Mouse (Mus musculus): ENCODE measurements at regions not wholly inside any gene's neighbourhood (a gene's known extent, or its start where the extent isn't known, plus 50 kb on each side); places are given as distances from the start of the nearest gene placed in this dataset.
A peak's percentile ranks its signal among the peaks of the same experiment; 100 is the strongest.
"Not testable (repeated sequence)": the region's sequence is repeated elsewhere in the genome, so short reads cannot be mapped to it uniquely, and the experiment has no call there.

- WGBS = 81% methylated on average over 4 of the region's 4 CpGs
- no peak overlapping the region for H3K27ac ChIP-seq (ENCODE audit: low read length)
- H3K4me1 ChIP-seq (replicated peaks; ENCODE audit: control insufficient read depth, insufficient read depth, low read length) = no peaks in the 10 kb centered on the region
- no peak overlapping the region for H3K9ac ChIP-seq (replicated peaks; ENCODE audit: low read depth, low read length)
- ATAC-seq = no peak
- H3K27me3 ChIP-seq (replicated peaks; ENCODE audit: control insufficient read depth, insufficient read depth, low read length) = no peaks in the 10 kb centered on the region
- no peaks in the 10 kb centered on the region for H3K9me3 ChIP-seq (ENCODE audit: control insufficient read depth, low read length)
- no peaks in the 10 kb centered on the region for H3K36me3 ChIP-seq (ENCODE audit: control insufficient read depth, insufficient read depth)
- no peak overlapping the region for H3K4me2 ChIP-seq (ENCODE audit: low read length)
- no peak overlapping the region for H3K4me3 ChIP-seq (replicated peaks; ENCODE audit: low read length)
Measured at GRCm38 (mm10) chr4:94407503-94407902, 148.8 kb upstream of the Gm10306 start.

GRCm38 (mm10) chr4:94412661-94413060 lies 143.7 kb upstream of the Gm10306 start:
- no peaks in the 10 kb centered on the region for H3K36me3 ChIP-seq (ENCODE audit: control insufficient read depth, insufficient read depth)
- H3K4me1 ChIP-seq (replicated peaks; ENCODE audit: control insufficient read depth, insufficient read depth, low read length) = no peaks in the 10 kb centered on the region
- H3K27me3 ChIP-seq (replicated peaks; ENCODE audit: control insufficient read depth, insufficient read depth, low read length) = no peaks in the 10 kb centered on the region
- H3K9me3 ChIP-seq (ENCODE audit: control insufficient read depth, low read length) = no peaks in the 10 kb centered on the region
- no peak overlapping the region for H3K9ac ChIP-seq (replicated peaks; ENCODE audit: low read depth, low read length)
- no peak overlapping the region for H3K27ac ChIP-seq (ENCODE audit: low read length)
- WGBS = 50% methylated on average over 2 of the region's 2 CpGs
- H3K4me3 ChIP-seq (replicated peaks; ENCODE audit: low read length) = no peak overlapping the region
- no peak overlapping the region for H3K4me2 ChIP-seq (ENCODE audit: low read length)
- ATAC-seq = no peak

DNA sequence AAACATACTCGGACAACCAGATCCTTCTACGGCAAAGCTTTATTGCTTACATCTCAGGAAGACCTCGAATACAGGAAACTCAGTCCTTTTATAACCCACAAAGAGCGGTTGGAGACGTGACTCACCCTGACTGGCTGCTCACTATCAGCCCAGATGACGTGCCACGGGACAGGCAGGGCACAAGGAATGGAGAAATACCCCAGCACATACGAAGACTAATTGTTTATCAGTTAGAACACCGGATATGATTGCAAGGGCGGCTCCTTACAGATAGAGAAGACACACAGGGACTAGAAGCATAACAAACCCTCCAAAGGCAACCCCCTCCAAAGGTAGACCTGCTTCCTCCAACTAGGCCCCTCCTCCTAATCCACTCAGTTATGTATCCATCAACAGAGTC lies 130.8 kb upstream of the Gm10306 start:
- H3K36me3 ChIP-seq (ENCODE audit: control insufficient read depth, insufficient read depth); H3K27me3 ChIP-seq (replicated peaks; ENCODE audit: control insufficient read depth, insufficient read depth, low read length); H3K9ac ChIP-seq (replicated peaks; ENCODE audit: low read depth, low read length); ATAC-seq; H3K4me3 ChIP-seq (replicated peaks; ENCODE audit: low read length); H3K9me3 ChIP-seq (ENCODE audit: control insufficient read depth, low read length); H3K4me2 ChIP-seq (ENCODE audit: low read length); H3K4me1 ChIP-seq (replicated peaks; ENCODE audit: control insufficient read depth, insufficient read depth, low read length); H3K27ac ChIP-seq (ENCODE audit: low read length): not testable (repeated sequence)
- 91% methylated on average over 8 of the region's 10 CpGs for WGBS

GRCm38 (mm10) chr4:94427581-94427980 lies 128.8 kb upstream of the Gm10306 start:
- Histone ChIP-seq H3K4me3 (replicated peaks; ENCODE audit: low read length) (no peak overlapping the region), H3K4me1 (replicated peaks; ENCODE audit: control insufficient read depth, insufficient read depth, low read length) (no peaks in the 10 kb centered on the region), H3K27ac (ENCODE audit: low read length) (no peak overlapping the region), H3K27me3 (replicated peaks; ENCODE audit: control insufficient read depth, insufficient read depth, low read length) (no peaks in the 10 kb centered on the region), H3K9ac (replicated peaks; ENCODE audit: low read depth, low read length) (no peak overlapping the region), H3K9me3 (ENCODE audit: control insufficient read depth, low read length) (no peaks in the 10 kb centered on the region), H3K4me2 (ENCODE audit: low read length) (no peak overlapping the region), H3K36me3 (ENCODE audit: control insufficient read depth, insufficient read depth) (no peaks in the 10 kb centered on the region)
- ATAC-seq = no peak
- 92% methylated on average over 5 of the region's 5 CpGs for WGBS

DNA sequence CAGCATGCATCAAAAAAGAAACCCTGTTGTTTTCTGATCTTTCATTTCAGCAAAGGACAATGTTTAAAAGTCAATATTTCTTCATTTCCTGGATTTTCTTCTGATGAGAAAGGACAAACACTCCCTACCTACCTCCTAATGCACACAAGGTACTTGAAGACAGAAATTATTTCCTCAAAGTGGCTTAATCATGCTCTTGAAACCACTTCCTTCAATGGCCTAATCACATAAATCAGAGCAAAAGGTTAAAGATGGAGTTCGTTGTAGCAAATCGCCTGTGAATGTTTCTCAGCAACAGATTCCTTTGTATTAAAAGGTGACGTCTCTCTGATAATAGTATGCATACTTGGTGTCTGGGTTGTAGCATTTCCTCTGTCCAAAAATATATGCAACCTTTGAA lies 124.3 kb upstream of the Gm10306 start:
- Histone ChIP-seq H3K9me3 (ENCODE audit: control insufficient read depth, low read length) (no peaks in the 10 kb centered on the region), H3K4me3 (replicated peaks; ENCODE audit: low read length) (no peak overlapping the region), H3K9ac (replicated peaks; ENCODE audit: low read depth, low read length) (no peak overlapping the region), H3K4me2 (ENCODE audit: low read length) (no peak overlapping the region), H3K36me3 (ENCODE audit: control insufficient read depth, insufficient read depth) (no peaks in the 10 kb centered on the region), H3K4me1 (replicated peaks; ENCODE audit: control insufficient read depth, insufficient read depth, low read length) (no peaks in the 10 kb centered on the region), H3K27ac (ENCODE audit: low read length) (no peak overlapping the region), H3K27me3 (replicated peaks; ENCODE audit: control insufficient read depth, insufficient read depth, low read length) (no peaks in the 10 kb centered on the region)
- 84% methylated on average over 3 of the region's 3 CpGs for WGBS
- no peak for ATAC-seq

DNA sequence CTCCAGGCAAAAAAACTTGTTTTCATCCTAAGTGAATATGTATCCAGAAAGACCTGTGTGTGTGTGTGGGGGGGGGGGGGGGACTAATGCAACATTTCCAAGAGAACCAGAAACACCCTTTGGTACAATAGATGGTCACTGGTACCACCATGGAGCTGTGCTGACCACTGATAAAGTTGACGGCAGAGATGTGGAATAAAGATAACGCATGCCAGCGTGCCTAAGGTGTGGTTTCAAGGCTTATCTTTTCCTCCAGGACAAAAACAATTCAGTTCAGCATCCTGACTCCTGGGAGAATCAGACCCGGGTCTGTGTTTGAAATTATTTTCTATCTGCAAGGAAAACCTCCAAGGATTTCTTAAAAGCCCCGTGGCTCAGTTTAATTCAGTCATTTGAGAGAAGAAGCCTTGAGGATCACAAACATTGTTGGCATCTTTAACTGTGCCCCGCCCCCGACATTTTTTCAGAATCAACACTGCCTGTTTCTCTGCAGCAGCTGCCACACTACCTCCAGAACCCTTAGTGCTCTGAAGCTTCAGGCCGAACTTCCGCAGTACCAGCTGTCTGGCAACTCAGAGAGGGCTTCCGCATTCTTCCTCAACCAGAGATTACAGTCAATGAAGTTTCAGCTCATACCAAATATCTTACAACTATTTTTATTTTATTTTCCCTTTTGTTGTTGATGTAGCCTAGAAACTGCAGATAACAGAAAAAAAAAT lies 118.5 kb upstream of the Gm10306 start:
- Histone ChIP-seq H3K27me3 (replicated peaks; ENCODE audit: control insufficient read depth, insufficient read depth, low read length) (no peaks in the 10 kb centered on the region), H3K9ac (replicated peaks; ENCODE audit: low read depth, low read length) (no peak overlapping the region), H3K9me3 (ENCODE audit: control insufficient read depth, low read length) (no peaks in the 10 kb centered on the region), H3K4me3 (replicated peaks; ENCODE audit: low read length) (no peak overlapping the region), H3K27ac (ENCODE audit: low read length) (no peak overlapping the region), H3K36me3 (ENCODE audit: control insufficient read depth, insufficient read depth) (no peaks in the 10 kb centered on the region), H3K4me1 (replicated peaks; ENCODE audit: control insufficient read depth, insufficient read depth, low read length) (no peaks in the 10 kb centered on the region), H3K4me2 (ENCODE audit: low read length) (no peak overlapping the region)
- WGBS = 82% methylated on average over 10 of the region's 10 CpGs
- no peak for ATAC-seq

GRCm38 (mm10) chr4:94439159-94439836 lies 117.0 kb upstream of the Gm10306 start:
- Histone ChIP-seq H3K4me1 (replicated peaks; ENCODE audit: control insufficient read depth, insufficient read depth, low read length) (no peaks in the 10 kb centered on the region), H3K4me3 (replicated peaks; ENCODE audit: low read length) (no peak overlapping the region), H3K36me3 (ENCODE audit: control insufficient read depth, insufficient read depth) (no peaks in the 10 kb centered on the region), H3K9ac (replicated peaks; ENCODE audit: low read depth, low read length) (no peak overlapping the region), H3K4me2 (ENCODE audit: low read length) (no peak overlapping the region), H3K27me3 (replicated peaks; ENCODE audit: control insufficient read depth, insufficient read depth, low read length) (no peaks in the 10 kb centered on the region), H3K9me3 (ENCODE audit: control insufficient read depth, low read length) (no peaks in the 10 kb centered on the region), H3K27ac (ENCODE audit: low read length) (no peak overlapping the region)
- peak; percentile 38; the same call in 1 of the 2 replicates for ATAC-seq
- WGBS = 70% methylated on average over 6 of the region's 6 CpGs

GRCm38 (mm10) chr4:94446604-94447003 lies 109.7 kb upstream of the Gm10306 start:
- 59% methylated on average over 4 of the region's 4 CpGs for WGBS
- H3K4me1 ChIP-seq (replicated peaks; ENCODE audit: control insufficient read depth, insufficient read depth, low read length) = no peaks in the 10 kb centered on the region

More at GRCm38 (mm10) chr4:94446604-94447003, 109.7 kb upstream of the Gm10306 start:
- Histone ChIP-seq H3K36me3 (ENCODE audit: control insufficient read depth, insufficient read depth) (no peaks in the 10 kb centered on the region), H3K27ac (ENCODE audit: low read length) (no peak overlapping the region), H3K4me3 (replicated peaks; ENCODE audit: low read length) (no peak overlapping the region), H3K9me3 (ENCODE audit: control insufficient read depth, low read length) (no peaks in the 10 kb centered on the region), H3K9ac (replicated peaks; ENCODE audit: low read depth, low read length) (no peak overlapping the region), H3K27me3 (replicated peaks; ENCODE audit: control insufficient read depth, insufficient read depth, low read length) (no peaks in the 10 kb centered on the region), H3K4me2 (ENCODE audit: low read length) (no peak overlapping the region)
- no peak for ATAC-seq

Measured in forebrain, embryonic 16.5 days (tissue).